Mouse (Mus musculus): ENCODE measurements at regions not wholly inside any gene's neighbourhood (a gene's known extent, or its start where the extent isn't known, plus 50 kb on each side); places are given as distances from the start of the nearest gene placed in this dataset.

DNA sequence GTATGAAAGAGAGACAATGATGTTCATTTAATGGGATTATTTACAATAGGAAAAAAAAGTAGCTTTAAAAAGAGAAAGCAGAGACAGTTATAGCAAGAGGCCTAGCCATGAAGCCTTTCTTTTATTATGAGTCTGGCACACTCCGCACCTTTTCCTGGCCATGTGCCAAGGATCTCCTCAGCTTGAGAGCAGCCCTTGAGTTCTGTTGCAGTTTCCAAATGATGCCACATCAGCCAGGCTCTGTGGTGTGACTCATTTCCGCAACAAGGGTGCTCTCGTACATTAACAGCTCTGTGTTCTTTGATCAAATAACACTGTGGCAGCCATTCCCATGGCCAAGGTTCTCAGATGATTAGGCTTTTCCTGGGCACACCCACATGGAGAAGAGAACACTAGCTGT lies 641.2 kb downstream of the Tfap2b start:
- TF ChIP-seq CTCF (conservative IDR thresholded peaks at IDR 0.05; ENCODE audit: low read length) (no peak), NANOG (IDR thresholded peaks at IDR 0.05; ENCODE audit: borderline replicate concordance, low read length) (no peak), POU5F1 (IDR thresholded peaks at IDR 0.05; ENCODE audit: borderline replicate concordance, low read length) (no peak)

Measured in E14TG2a.4 (cell line).